Mouse (Mus musculus) lung, postnatal 0 days (tissue): ENCODE data around the gene Trit1. TPM values are rescaled to one million over a fixed set of nuclear protein-coding genes. Genes with fewer than 3 reads are reported as not detected.

Source experiments
- ATAC-seq: fragments of 200-750 bp; cut with Nextera tagmentation; 2 replicates; pipeline ENCODE4 v1.8.0; 2017; ENCODE audit warnings: moderate library complexity
- DNase-seq: peaks from one replicate; pipeline ENCODE4 v3.0.0-alpha.2; 2016; ENCODE audit warnings: low spot score
- H3K27ac ChIP-seq: fragments of 300-500 bp; sonication (generic); 2 replicates; pipeline ENCODE4 v1.5.1; 2014; ENCODE audit warnings: antibody characterized with exemption, mild to moderate bottlenecking, low read length, mixed read lengths
- H3K27me3 ChIP-seq: fragments of 300-500 bp; sonication (generic); replicated peaks from 2 replicates; pipeline ENCODE4 v1.6.1; 2014; ENCODE audit warnings: low read length, mixed read lengths; ENCODE audit not compliant: insufficient read depth
- H3K36me3 ChIP-seq: fragments of 300-500 bp; sonication (generic); 2 replicates; pipeline ENCODE4 v1.6.1; 2014; ENCODE audit warnings: low read length, mixed read lengths; ENCODE audit not compliant: insufficient read depth
- H3K4me1 ChIP-seq: fragments of 300-500 bp; sonication (generic); 2 replicates; pipeline ENCODE4 v1.6.1; 2014; ENCODE audit warnings: antibody characterized with exemption, low read depth, low read length, mixed read lengths; ENCODE audit not compliant: insufficient read depth
- H3K4me2 ChIP-seq: fragments of 300-500 bp; sonication (generic); replicated peaks from 2 replicates; pipeline ENCODE4 v1.6.1; 2014; ENCODE audit warnings: low read depth, mild to moderate bottlenecking, low read length, moderate library complexity, mixed read lengths
- H3K4me3 ChIP-seq: fragments of 300-500 bp; sonication (generic); 2 replicates; pipeline ENCODE4 v1.5.1; 2014; ENCODE audit warnings: low read depth, low read length
- H3K9ac ChIP-seq: fragments of 300-500 bp; sonication (generic); replicated peaks from 2 replicates; pipeline ENCODE4 v1.6.1; 2014; ENCODE audit warnings: low read depth, mild to moderate bottlenecking
- H3K9me3 ChIP-seq: fragments of 300-500 bp; sonication (generic); 2 replicates; pipeline ENCODE4 v1.6.1; 2016; ENCODE audit warnings: low read length, mixed read lengths
- CTCF ChIP-seq: IDR thresholded peaks from 2 replicates; pipeline ENCODE4 v1.5.1; 2016; ENCODE audit warnings: antibody characterized with exemption, mild to moderate bottlenecking
- EP300 ChIP-seq: IDR thresholded peaks from 2 replicates; pipeline ENCODE4 v1.6.1; 2016; ENCODE audit warnings: antibody characterized with exemption, mild to moderate bottlenecking, control low read depth
- WGBS: fragments of 180-500 bp; shearing (Covaris S2); extraction: QIAGEN DNeasy Blood & Tissue Kit; methylation state at CpG from one replicate; pipeline ENCODE4 v1.1.7; 2014; 5-methylcytosine and 5-hydroxymethylcytosine counted together
- polyA plus RNA-seq: library from polyadenylated mRNA; unstranded; fragments of >200 nt; fragmentation: Nextera tagmentation; extraction: Ambion mirVana; gene quantifications from 2 replicates; pipeline ENCODE4 v1.2.1, GENCODE M21; 2015

Gene Trit1
- polyA plus RNA-seq, 1 experiment from 2014 or later = 11.1 TPM

DNA sequence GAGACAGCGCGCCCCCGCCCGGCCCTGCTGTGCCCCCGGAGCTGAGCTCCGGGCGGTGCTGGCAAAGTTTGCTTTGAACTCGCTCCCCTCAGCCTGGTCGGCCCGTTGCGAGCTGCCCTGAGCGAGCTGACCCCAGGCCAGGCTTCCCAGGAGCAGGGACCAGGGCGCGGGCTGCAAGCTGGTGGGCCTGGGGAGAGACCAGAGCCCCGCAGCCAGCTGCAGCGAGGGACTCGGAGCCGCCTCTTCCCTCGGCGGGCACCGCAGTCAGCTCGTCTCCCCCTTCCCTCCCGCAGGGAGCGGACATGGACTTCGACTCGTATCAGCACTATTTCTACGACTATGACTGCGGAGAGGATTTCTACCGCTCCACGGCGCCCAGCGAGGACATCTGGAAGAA lies 20.2 kb upstream of the Trit1 start:
- peaks cover 6% of the 10 kb centered on the region; the same call in 1 of the 2 replicates for H3K4me1 ChIP-seq
- no peaks in the 10 kb centered on the region for H3K36me3 ChIP-seq
- TF ChIP-seq EP300 (no peak), CTCF (no peak)
- H3K9me3 ChIP-seq = no peaks in the 10 kb centered on the region
- DNase-seq (peak; percentile 19), ATAC-seq (peak; percentile 8; the same call in 1 of the 2 replicates)
- peak overlapping the region; percentile 100 for H3K4me2 ChIP-seq
- H3K9ac ChIP-seq = peak overlapping the region; percentile 23
- peaks cover 3% of the 10 kb centered on the region; the same call in 1 of the 2 replicates for H3K27me3 ChIP-seq
- H3K27ac ChIP-seq = no peak overlapping the region
- peak overlapping the region; percentile 70 for H3K4me3 ChIP-seq
- under 1% methylated on average over 29 of the region's 32 CpGs for WGBS

DNA sequence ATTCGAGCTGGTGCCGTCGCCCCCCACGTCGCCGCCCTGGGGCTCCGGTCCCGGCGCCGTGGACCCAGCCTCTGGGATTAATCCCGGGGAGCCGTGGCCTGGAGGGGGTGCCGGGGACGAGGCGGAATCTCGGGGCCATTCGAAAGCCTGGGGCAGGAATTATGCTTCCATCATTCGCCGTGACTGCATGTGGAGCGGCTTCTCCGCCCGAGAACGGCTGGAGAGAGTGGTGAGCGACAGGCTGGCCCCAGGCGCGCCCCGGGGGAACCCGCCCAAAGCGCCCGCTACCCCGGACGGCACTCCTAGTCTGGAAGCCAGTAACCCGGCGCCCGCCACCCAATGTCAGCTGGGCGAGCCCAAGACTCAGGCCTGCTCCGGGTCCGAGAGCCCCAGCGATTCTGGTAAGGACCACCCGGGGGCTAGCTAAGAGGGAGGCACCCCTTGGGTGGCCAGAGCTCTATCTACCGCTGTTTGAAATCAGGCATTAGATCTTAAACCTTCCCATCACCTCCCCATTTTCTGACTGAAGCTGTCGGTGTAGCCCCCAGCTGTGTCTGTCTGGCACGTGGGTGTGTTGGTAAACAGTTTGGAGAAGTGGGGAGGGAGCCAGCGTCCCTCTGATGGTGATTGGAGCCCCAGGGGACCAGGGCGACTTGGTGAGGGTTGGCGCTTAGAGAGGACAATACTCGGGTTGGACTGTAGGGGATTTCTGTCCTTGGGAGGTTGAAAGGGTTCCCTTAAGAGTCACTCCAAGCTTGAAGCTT lies 19.6 kb upstream of the Trit1 start:
- H3K27me3 ChIP-seq = peaks cover 3% of the 10 kb centered on the region; the same call in 1 of the 2 replicates
- H3K27ac ChIP-seq = no peak overlapping the region
- peak overlapping the region; percentile 70 for H3K4me3 ChIP-seq
- peak; percentile 73 for DNase-seq
- H3K4me2 ChIP-seq = peak overlapping the region; percentile 100
- no peaks in the 10 kb centered on the region for H3K9me3 ChIP-seq
- H3K9ac ChIP-seq = peak overlapping the region; percentile 23; the same call in 1 of the 2 replicates
- H3K4me1 ChIP-seq = peaks cover 6% of the 10 kb centered on the region; the same call in 1 of the 2 replicates
- TF ChIP-seq CTCF (peak; percentile 55), EP300 (no peak)
- WGBS = under 1% methylated on average over 39 of the region's 47 CpGs
- ATAC-seq = peak; percentile 41
- H3K36me3 ChIP-seq = no peaks in the 10 kb centered on the region

DNA sequence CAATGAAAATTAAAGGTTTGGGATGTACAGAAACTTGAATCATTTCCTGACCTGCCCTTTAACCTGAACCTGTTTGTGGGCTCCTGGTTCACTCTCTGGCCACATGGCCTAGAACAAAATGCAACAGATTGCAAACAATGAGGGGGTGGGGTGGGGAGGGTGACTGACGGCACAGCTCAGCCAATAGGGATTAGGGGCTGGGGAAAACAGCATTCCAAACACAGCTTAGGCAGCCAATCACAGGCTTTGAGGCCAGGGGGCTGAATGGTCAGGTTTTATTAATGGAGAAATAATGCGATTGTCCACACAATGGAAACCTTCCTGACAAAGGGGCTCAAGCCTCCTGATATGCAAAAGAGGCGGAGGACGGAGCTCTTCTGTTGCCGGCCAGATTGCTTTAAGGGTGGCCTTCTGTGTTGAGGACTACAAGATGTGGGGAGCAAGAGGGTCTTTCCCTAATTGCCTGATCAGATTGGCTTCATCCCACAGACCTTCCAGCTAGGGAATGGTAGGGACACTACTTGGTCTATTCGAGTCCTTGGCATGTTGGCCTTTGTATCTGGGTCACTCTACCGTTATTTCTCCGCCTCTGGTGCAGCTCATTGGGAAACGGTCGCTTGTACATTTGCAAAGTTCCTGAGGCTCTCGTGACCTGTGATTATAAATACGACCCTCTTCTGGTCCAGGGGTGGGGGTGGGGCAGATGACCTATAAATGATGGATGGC lies 17.7 kb upstream of the Trit1 start:
- ATAC-seq (no peak), DNase-seq (peak; percentile 30)
- 31% methylated on average over 12 of the region's 12 CpGs for WGBS
- Histone ChIP-seq H3K27ac (no peak overlapping the region), H3K9me3 (no peaks in the 10 kb centered on the region), H3K9ac (no peak overlapping the region), H3K4me1 (peaks cover 6% of the 10 kb centered on the region; the same call in 1 of the 2 replicates), H3K4me2 (no peak overlapping the region), H3K4me3 (no peak overlapping the region), H3K27me3 (peaks cover 3% of the 10 kb centered on the region; the same call in 1 of the 2 replicates), H3K36me3 (no peaks in the 10 kb centered on the region)
- TF ChIP-seq EP300 (no peak), CTCF (no peak)

DNA sequence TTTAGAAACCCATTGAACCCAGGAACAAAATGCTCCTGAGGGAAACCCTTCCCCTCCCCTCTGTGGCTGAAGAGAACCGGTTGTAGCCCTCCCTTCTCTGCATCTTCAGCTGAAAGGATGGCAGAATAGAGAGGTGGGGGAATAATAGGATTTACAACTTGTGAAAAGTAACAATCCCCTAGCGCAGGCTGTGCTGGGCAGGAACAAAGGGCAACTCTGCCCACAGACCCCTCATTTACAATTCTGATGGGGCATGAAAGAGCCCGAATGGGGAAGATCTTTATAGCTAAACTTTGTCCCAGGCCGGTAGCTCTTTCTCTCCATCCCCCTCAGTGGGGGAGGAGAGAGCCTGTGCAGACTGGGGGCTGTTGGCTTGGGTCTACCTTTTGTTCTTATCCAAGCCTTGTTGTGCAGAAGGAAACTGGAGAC lies 17.1 kb upstream of the Trit1 start:
- DNase-seq = no peak
- Histone ChIP-seq H3K4me2 (no peak overlapping the region), H3K27me3 (peaks cover 3% of the 10 kb centered on the region; the same call in 1 of the 2 replicates), H3K4me3 (no peak overlapping the region), H3K4me1 (peaks cover 6% of the 10 kb centered on the region; the same call in 1 of the 2 replicates), H3K27ac (no peak overlapping the region), H3K36me3 (no peaks in the 10 kb centered on the region), H3K9me3 (no peaks in the 10 kb centered on the region), H3K9ac (no peak overlapping the region)
- no peak for ATAC-seq
- TF ChIP-seq CTCF = no peak
- no peak for TF ChIP-seq EP300
- WGBS = 30% methylated on average over 4 of the region's 4 CpGs

DNA sequence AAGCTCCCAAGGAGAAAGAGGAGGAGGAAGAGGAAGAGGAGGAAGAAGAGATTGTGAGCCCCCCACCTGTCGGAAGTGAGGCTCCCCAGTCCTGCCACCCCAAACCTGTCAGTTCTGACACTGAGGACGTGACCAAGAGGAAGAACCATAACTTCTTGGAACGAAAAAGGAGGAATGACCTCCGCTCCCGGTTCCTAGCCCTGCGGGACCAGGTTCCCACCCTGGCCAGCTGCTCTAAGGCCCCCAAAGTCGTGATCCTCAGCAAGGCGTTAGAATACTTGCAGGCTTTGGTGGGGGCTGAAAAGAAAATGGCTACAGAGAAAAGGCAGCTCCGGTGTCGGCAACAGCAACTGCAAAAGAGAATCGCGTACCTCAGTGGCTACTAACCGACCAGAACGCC lies 16.3 kb upstream of the Trit1 start:
- DNase-seq (no peak), ATAC-seq (no peak)
- Histone ChIP-seq H3K4me3 (no peak overlapping the region), H3K4me2 (no peak overlapping the region), H3K27ac (no peak overlapping the region), H3K4me1 (peaks cover 6% of the 10 kb centered on the region; the same call in 1 of the 2 replicates), H3K27me3 (no peaks in the 10 kb centered on the region; the same call in 1 of the 2 replicates), H3K9ac (no peak overlapping the region), H3K9me3 (no peaks in the 10 kb centered on the region), H3K36me3 (no peaks in the 10 kb centered on the region)
- 81% methylated on average over 14 of the region's 14 CpGs for WGBS
- TF ChIP-seq CTCF = no peak
- TF ChIP-seq EP300 = no peak

DNA sequence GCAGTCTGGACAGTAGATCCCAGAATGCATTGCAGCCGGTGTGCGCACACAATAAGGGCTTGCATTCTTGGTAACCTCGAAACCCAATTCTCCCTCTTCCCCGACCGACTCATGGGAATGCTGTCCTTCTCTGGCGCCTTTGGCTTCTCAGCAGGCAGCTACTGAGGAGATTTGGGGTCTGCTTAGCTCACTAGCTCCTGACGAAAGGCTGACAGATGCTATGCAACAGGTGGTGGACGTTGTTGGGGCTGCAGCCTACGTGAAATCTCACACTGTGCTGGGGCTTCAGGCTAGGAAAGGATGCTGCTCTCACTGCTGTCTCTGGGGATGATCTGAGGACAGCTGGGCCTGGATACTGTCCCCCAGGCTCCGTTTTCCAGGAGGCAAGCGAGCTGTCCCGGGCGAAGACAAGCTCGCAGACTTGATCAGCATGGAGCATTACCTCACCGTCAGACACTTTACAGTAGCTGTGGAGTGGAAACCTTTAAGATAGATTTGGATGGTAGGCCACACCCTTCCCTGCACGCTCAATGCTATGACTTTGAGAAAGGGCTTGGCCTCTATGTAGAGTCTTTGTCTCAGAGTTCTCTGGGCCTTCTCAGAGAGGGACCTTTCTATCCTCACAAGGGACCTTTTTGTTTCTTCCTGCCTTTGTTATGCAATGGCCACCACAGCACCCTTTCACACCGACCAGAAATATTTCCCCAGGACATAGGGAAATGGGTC lies 15.6 kb upstream of the Trit1 start:
- Histone ChIP-seq H3K4me1 (peaks cover 6% of the 10 kb centered on the region; the same call in 1 of the 2 replicates), H3K27ac (no peak overlapping the region), H3K9ac (no peak overlapping the region), H3K4me2 (no peak overlapping the region), H3K4me3 (no peak overlapping the region), H3K27me3 (no peaks in the 10 kb centered on the region; the same call in 1 of the 2 replicates), H3K9me3 (no peaks in the 10 kb centered on the region), H3K36me3 (no peaks in the 10 kb centered on the region)
- ATAC-seq (no peak), DNase-seq (no peak)
- TF ChIP-seq CTCF (no peak), EP300 (no peak)
- WGBS = 73% methylated on average over 17 of the region's 17 CpGs
